Mouse (Mus musculus) kidney, postnatal 14 days (tissue): ENCODE results near the gene Gm10324.
"Not testable (repeated sequence)": the region's sequence is repeated elsewhere in the genome, so short reads cannot be mapped to it uniquely, and the experiment has no call there.

Experiments used
- DNase-seq: peaks from one replicate; pipeline ENCODE4 v3.0.0; 2022; ENCODE audit warnings: mixed read lengths

The Gm10324 gene

DNA sequence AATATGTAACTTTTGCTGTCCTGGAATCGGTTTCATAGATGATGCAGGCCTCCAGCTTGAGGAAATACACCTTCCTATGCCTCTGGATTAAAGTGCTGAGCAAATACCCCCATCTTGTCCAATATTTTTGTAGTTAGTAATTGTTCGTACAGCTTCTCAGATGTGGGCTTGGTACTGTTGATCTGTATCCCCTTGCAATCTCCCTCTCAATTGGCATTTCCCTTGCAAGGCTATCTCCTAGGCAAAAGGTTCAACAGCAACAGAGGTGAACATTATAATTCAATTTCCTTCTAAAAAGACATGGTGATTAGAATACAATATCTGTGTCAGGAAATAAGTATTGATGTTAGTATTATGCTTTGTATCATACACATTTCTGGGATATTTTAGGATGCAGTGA, at the start of gene Gm10324:
Gene Gm10324, plus strand, starts transcription at position 301 of the 400 bp plus-strand sequence.
- not testable (repeated sequence) for DNase-seq
